Mouse (Mus musculus) urinary bladder, postnatal 0 days (tissue): ENCODE data around the gene Olfr1448. TPM values are rescaled to one million over a fixed set of nuclear protein-coding genes. Genes with fewer than 3 reads are reported as not detected.

Experiments used
- polyA plus RNA-seq: library from polyadenylated mRNA; unstranded; fragments of >200 nt; fragmentation: Nextera tagmentation; extraction: Ambion mirVana; gene quantifications from 2 replicates; pipeline ENCODE4 v1.2.1, GENCODE M21; 2015

Olfr1448 gene
- polyA plus RNA-seq = not detected in 2 replicates

GRCm38 (mm10) chr19:12924319-12924718 lies at the start of gene Olfr1448:
TSS of gene Olfr1448 (minus strand) at chr19:12924419.

DNA sequence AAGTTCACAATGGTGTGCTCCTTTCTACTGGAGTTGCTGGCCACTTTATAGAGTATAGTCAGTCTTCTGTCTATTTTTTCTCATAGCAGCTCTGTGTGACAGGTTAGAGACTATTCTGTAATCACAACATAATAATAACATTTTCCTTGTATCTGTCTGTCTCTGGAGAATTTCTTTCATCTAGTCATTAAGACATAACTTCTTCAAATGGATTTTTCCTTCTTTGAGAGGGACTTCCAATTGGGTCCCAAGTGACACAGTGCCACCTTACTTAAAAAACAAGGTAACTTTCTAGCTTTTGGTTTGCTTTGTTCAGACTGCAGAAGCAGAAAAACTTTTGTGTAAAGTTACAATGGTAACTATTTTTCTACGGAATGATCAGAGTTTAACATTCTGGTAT lies 25.7 kb upstream of the Olfr1448 start, which contains the start of gene Olfr1450:
Olfr1450 (plus strand) TSS at position 301 of the 400 bp plus-strand sequence.

DNA sequence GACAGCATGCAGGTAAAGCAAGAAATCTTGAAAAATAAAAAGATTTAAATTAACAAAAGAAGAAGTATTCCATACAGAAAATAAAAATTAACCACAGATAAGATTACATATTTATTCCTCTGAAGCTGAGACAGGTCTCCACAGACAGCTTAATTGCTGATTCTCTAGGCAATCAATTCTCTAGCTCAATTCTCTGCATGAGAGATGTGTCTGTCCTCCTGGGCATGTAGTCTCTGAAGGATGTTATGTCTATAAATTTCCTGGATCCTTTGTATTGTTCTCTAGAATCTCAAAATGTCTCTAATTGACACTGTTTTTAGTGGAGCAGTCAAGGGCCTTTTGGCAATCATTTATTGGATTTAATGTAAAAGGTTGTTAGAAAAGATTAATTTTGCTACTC lies 6.3 kb upstream of the Olfr1448 start, which contains the start of gene Olfr1449:
Olfr1449 (plus strand) TSS at position 301 of the 400 bp plus-strand sequence.

DNA sequence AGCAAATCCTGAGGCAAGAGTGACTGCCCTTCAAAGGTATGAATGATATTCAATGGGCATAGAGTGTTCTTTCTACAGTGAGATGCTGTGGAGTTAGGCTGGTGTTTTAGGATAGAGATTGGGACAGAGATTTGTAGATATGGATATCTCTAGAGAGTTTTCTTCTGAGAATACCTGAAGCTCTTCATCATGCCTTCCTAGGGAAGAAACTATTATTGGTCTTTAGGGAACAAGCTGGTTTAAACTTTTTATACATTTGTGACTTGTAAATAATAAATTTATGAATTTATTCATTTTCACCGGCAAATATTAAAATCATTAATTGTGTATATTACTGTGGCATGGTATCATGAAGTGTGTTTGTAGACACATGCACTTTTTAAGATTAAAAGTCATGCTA lies 20.6 kb downstream of the Olfr1448 start, which contains the start of gene Olfr1447:
Olfr1447 (minus strand) TSS at position 101 of the 400 bp plus-strand sequence.

DNA sequence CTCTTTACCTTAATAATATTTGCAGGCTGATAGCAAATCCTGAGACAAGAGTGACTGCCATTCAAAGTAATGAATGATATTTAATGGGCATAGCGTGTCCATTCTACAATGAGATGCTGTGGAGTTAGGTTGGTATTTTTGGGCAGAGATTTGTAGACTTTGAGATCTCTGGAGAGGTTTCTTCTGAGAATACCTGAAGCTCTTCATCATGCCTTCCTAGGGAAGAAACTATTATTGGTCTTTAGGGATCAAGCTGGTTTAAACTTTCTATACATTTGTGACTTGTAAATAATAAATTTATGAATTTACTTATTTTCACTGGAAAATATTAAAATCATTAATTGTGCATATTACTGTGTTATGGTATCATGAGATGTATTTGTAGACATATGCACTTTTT lies 30.8 kb downstream of the Olfr1448 start, which contains the start of gene Olfr1446:
Olfr1446 (minus strand) TSS at position 101 of the 400 bp plus-strand sequence.

DNA sequence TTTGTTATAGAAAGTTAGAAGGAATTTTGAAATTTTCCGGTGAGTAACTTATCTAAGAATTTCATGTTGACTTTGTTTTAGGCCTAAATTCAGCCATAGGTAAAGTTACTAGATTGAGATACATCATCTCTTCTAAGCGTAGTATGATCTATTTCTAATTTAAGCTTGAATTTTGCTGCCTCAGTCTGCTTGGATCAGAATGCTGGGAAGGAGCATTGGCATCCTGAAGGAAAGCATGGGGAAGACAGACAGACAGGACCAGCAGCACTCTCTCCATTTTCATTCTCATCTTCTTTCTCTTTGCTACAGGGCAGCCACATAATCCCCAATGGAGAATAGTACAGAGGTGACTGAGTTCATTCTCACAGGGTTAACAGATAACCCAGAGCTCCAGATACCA lies 40.7 kb downstream of the Olfr1448 start, which contains the start of gene Olfr1445:
Olfr1445 (plus strand) TSS at position 301 of the 400 bp plus-strand sequence.

Other genes with a start within 250 kb of the Olfr1448 start
- not detected in 2 replicates for gene Olfr1443, start 246.3 kb downstream of the Olfr1448 start, polyA plus RNA-seq
- gene Keg1, start 228.6 kb downstream of the Olfr1448 start, polyA plus RNA-seq = not detected in 2 replicates
- gene Cntf, start 158.8 kb downstream of the Olfr1448 start, polyA plus RNA-seq = 0.70 and 1.2 TPM in 2 replicates
- 8.7 and 10.9 TPM in 2 replicates for gene Zfp91, start 128.3 kb downstream of the Olfr1448 start, polyA plus RNA-seq
- 1.9 and 4.2 TPM in 2 replicates for gene Lpxn, start 128.2 kb downstream of the Olfr1448 start, polyA plus RNA-seq
- not detected in 2 replicates for gene Gm5244, start 77.7 kb downstream of the Olfr1448 start, polyA plus RNA-seq
- gene Olfr1444, start 67.1 kb downstream of the Olfr1448 start, polyA plus RNA-seq = not detected in 2 replicates
- gene Olfr1445, start 40.6 kb downstream of the Olfr1448 start, polyA plus RNA-seq = not detected in 2 replicates
- gene Olfr1446, start 30.9 kb downstream of the Olfr1448 start, polyA plus RNA-seq = not detected in 2 replicates
- not detected in 2 replicates for gene Olfr1447, start 20.7 kb downstream of the Olfr1448 start, polyA plus RNA-seq
- not detected in 2 replicates for gene Olfr1449, start 6.4 kb upstream of the Olfr1448 start, polyA plus RNA-seq
- not detected in 2 replicates for gene Olfr1450, start 25.8 kb upstream of the Olfr1448 start, polyA plus RNA-seq
- gene Olfr1451, start 70.6 kb upstream of the Olfr1448 start, polyA plus RNA-seq = not detected in 2 replicates
- gene Olfr1453, start 103.9 kb upstream of the Olfr1448 start, polyA plus RNA-seq = not detected in 2 replicates
- gene Olfr1454, start 136.2 kb upstream of the Olfr1448 start, polyA plus RNA-seq = not detected in 2 replicates
- gene Olfr1457, start 173.5 kb upstream of the Olfr1448 start, polyA plus RNA-seq = not detected in 2 replicates
- gene Olfr1458, start 182.4 kb upstream of the Olfr1448 start, polyA plus RNA-seq = not detected in 2 replicates
- gene Olfr1459, start 225.1 kb upstream of the Olfr1448 start, polyA plus RNA-seq = not detected in 2 replicates
- not detected in 2 replicates for gene Olfr1461, start 238.6 kb upstream of the Olfr1448 start, polyA plus RNA-seq